Mouse (Mus musculus) embryonic facial prominence, embryonic 13.5 days (tissue): ENCODE data around the gene Chchd6. TPM values are rescaled to one million over a fixed set of nuclear protein-coding genes. Genes with fewer than 3 reads are reported as not detected.

ENCODE experiments used
- ATAC-seq: fragments of 200-750 bp; cut with Nextera tagmentation; 2 replicates; pipeline ENCODE4 v1.8.0; 2017; ENCODE audit warnings: low read depth; ENCODE audit not compliant: insufficient number of reproducible peaks, insufficient read depth, low FRiP score, low TSS enrichment
- H3K27ac ChIP-seq: fragments of 300-500 bp; sonication (generic); 2 replicates; pipeline ENCODE4 v1.5.1; 2015; ENCODE audit warnings: moderate library complexity, mild to moderate bottlenecking, inconsistent platforms
- H3K27me3 ChIP-seq: fragments of 300-500 bp; sonication (generic); 2 replicates; pipeline ENCODE4 v1.6.1; 2015; ENCODE audit warnings: mild to moderate bottlenecking, inconsistent platforms
- H3K36me3 ChIP-seq: fragments of 300-500 bp; sonication (generic); 2 replicates; pipeline ENCODE4 v1.6.1; 2015; ENCODE audit warnings: mild to moderate bottlenecking, inconsistent platforms
- H3K4me1 ChIP-seq: fragments of 300-500 bp; sonication (generic); 2 replicates; pipeline ENCODE4 v1.6.1; 2015; ENCODE audit warnings: inconsistent platforms
- H3K4me2 ChIP-seq: fragments of 300-500 bp; sonication (generic); 2 replicates; pipeline ENCODE4 v1.6.1; 2015; ENCODE audit warnings: moderate library complexity, mild to moderate bottlenecking, inconsistent platforms
- H3K4me3 ChIP-seq: fragments of 300-500 bp; sonication (generic); 2 replicates; pipeline ENCODE4 v1.5.1; 2015; ENCODE audit warnings: mild to moderate bottlenecking, inconsistent platforms
- H3K9ac ChIP-seq: fragments of 300-500 bp; sonication (generic); 2 replicates; pipeline ENCODE4 v1.6.1; 2015; ENCODE audit warnings: mild to moderate bottlenecking, inconsistent platforms
- H3K9me3 ChIP-seq: fragments of 300-500 bp; sonication (generic); 2 replicates; pipeline ENCODE4 v1.6.1; 2016; ENCODE audit warnings: inconsistent platforms
- WGBS: fragments of 180-500 bp; shearing (Covaris S2); methylation state at CpG from one replicate; pipeline ENCODE4 v1.1.7; 2015; ENCODE audit warnings: mixed read lengths; 5-methylcytosine and 5-hydroxymethylcytosine counted together
- polyA plus RNA-seq: library from polyadenylated mRNA; unstranded; fragments of >200 nt; fragmentation: Nextera tagmentation; extraction: Ambion mirVana; gene quantifications from 2 replicates; pipeline ENCODE4 v1.2.1, GENCODE M21; 2015

The Chchd6 gene
- polyA plus RNA-seq, 1 experiment from 2014 or later: 67.2 TPM

GRCm38 (mm10) chr6:89415091-89415490, 180.4 kb downstream of the Chchd6 start:
- Histone ChIP-seq H3K9me3 (no peaks in the 10 kb centered on the region), H3K9ac (no peak overlapping the region), H3K36me3 (no peaks in the 10 kb centered on the region), H3K4me1 (no peaks in the 10 kb centered on the region), H3K27ac (no peak overlapping the region), H3K4me3 (no peak overlapping the region), H3K4me2 (no peak overlapping the region), H3K27me3 (no peaks in the 10 kb centered on the region)
- no peak for ATAC-seq
- WGBS: 80% methylated on average over 2 of the region's 2 CpGs

GRCm38 (mm10) chr6:89414126-89414525, 181.3 kb downstream of the Chchd6 start:
- Histone ChIP-seq H3K9ac (no peak overlapping the region), H3K4me3 (no peak overlapping the region), H3K4me1 (no peaks in the 10 kb centered on the region), H3K27me3 (no peaks in the 10 kb centered on the region), H3K4me2 (no peak overlapping the region), H3K9me3 (no peaks in the 10 kb centered on the region), H3K36me3 (no peaks in the 10 kb centered on the region), H3K27ac (no peak overlapping the region)
- no peak for ATAC-seq
- 79% methylated on average over 4 of the region's 4 CpGs for WGBS

- ATAC-seq: no peak
- Histone ChIP-seq H3K27me3 (no peaks in the 10 kb centered on the region), H3K9me3 (no peaks in the 10 kb centered on the region), H3K4me2 (no peak overlapping the region), H3K4me3 (no peak overlapping the region), H3K27ac (no peak overlapping the region), H3K36me3 (no peaks in the 10 kb centered on the region), H3K4me1 (no peaks in the 10 kb centered on the region), H3K9ac (no peak overlapping the region)
Measured at GRCm38 (mm10) chr6:89413481-89413884, 182.0 kb downstream of the Chchd6 start.

- H3K27ac ChIP-seq: no peak overlapping the region
- WGBS: 68% methylated on average over 1 of the region's 1 CpGs
- no peaks in the 10 kb centered on the region for H3K27me3 ChIP-seq
- H3K4me3 ChIP-seq: no peak overlapping the region
- ATAC-seq: no peak
- H3K9me3 ChIP-seq: no peaks in the 10 kb centered on the region
- H3K4me1 ChIP-seq: no peaks in the 10 kb centered on the region
- no peak overlapping the region for H3K9ac ChIP-seq
- no peaks in the 10 kb centered on the region for H3K36me3 ChIP-seq
- H3K4me2 ChIP-seq: no peak overlapping the region
Measured at GRCm38 (mm10) chr6:89412562-89412961, 182.9 kb downstream of the Chchd6 start.

GRCm38 (mm10) chr6:89409041-89409440, 186.4 kb downstream of the Chchd6 start:
- Histone ChIP-seq H3K9me3 (no peaks in the 10 kb centered on the region), H3K4me1 (no peaks in the 10 kb centered on the region), H3K4me3 (no peak overlapping the region), H3K27me3 (no peaks in the 10 kb centered on the region), H3K27ac (no peak overlapping the region), H3K4me2 (no peak overlapping the region), H3K9ac (no peak overlapping the region), H3K36me3 (no peaks in the 10 kb centered on the region)
- no peak for ATAC-seq
- WGBS: 92% methylated on average over 1 of the region's 1 CpGs

- no peak overlapping the region for H3K9ac ChIP-seq
- no peaks in the 10 kb centered on the region for H3K27me3 ChIP-seq
- no peak overlapping the region for H3K27ac ChIP-seq
- H3K9me3 ChIP-seq: no peaks in the 10 kb centered on the region
- H3K4me3 ChIP-seq: no peak overlapping the region
- H3K4me2 ChIP-seq: no peak overlapping the region
- H3K36me3 ChIP-seq: no peaks in the 10 kb centered on the region
- 79% methylated on average over 5 of the region's 5 CpGs for WGBS
- no peak for ATAC-seq
- H3K4me1 ChIP-seq: no peaks in the 10 kb centered on the region
Measured at GRCm38 (mm10) chr6:89408259-89408658, 187.2 kb downstream of the Chchd6 start.

- ATAC-seq: no peak
- no peak overlapping the region for H3K4me2 ChIP-seq
- 81% methylated on average over 3 of the region's 3 CpGs for WGBS
- no peak overlapping the region for H3K4me3 ChIP-seq
- H3K9ac ChIP-seq: no peak overlapping the region
- H3K27ac ChIP-seq: no peak overlapping the region
- no peaks in the 10 kb centered on the region for H3K9me3 ChIP-seq
- no peaks in the 10 kb centered on the region for H3K27me3 ChIP-seq
- no peaks in the 10 kb centered on the region for H3K4me1 ChIP-seq
- H3K36me3 ChIP-seq: no peaks in the 10 kb centered on the region
Measured at GRCm38 (mm10) chr6:89407247-89407889, 188.1 kb downstream of the Chchd6 start.

GRCm38 (mm10) chr6:89404964-89405363, 190.5 kb downstream of the Chchd6 start:
- no peak for ATAC-seq
- no peak overlapping the region for H3K4me3 ChIP-seq
- H3K4me2 ChIP-seq: no peak overlapping the region
- no peaks in the 10 kb centered on the region for H3K36me3 ChIP-seq
- H3K9ac ChIP-seq: no peak overlapping the region
- 86% methylated on average over 2 of the region's 2 CpGs for WGBS
- no peaks in the 10 kb centered on the region for H3K9me3 ChIP-seq
- H3K27ac ChIP-seq: no peak overlapping the region
- no peaks in the 10 kb centered on the region for H3K4me1 ChIP-seq
- H3K27me3 ChIP-seq: no peaks in the 10 kb centered on the region

- H3K9ac ChIP-seq: no peak overlapping the region
- no peaks in the 10 kb centered on the region for H3K36me3 ChIP-seq
- no peaks in the 10 kb centered on the region for H3K4me1 ChIP-seq
- H3K27ac ChIP-seq: no peak overlapping the region
- H3K27me3 ChIP-seq: no peaks in the 10 kb centered on the region
- no peak for ATAC-seq
- no peak overlapping the region for H3K4me2 ChIP-seq
- no peak overlapping the region for H3K4me3 ChIP-seq
- no peaks in the 10 kb centered on the region for H3K9me3 ChIP-seq
- 83% methylated on average over 2 of the region's 2 CpGs for WGBS
Measured at GRCm38 (mm10) chr6:89403257-89404225, 191.9 kb downstream of the Chchd6 start.

GRCm38 (mm10) chr6:89402406-89402805, 193.0 kb downstream of the Chchd6 start:
- Histone ChIP-seq H3K36me3 (no peaks in the 10 kb centered on the region), H3K4me3 (no peak overlapping the region), H3K9me3 (no peaks in the 10 kb centered on the region), H3K4me1 (no peaks in the 10 kb centered on the region), H3K27me3 (no peaks in the 10 kb centered on the region), H3K9ac (no peak overlapping the region), H3K4me2 (no peak overlapping the region), H3K27ac (no peak overlapping the region)
- 67% methylated on average over 2 of the region's 2 CpGs for WGBS
- ATAC-seq: no peak

GRCm38 (mm10) chr6:89399564-89399963, 195.9 kb downstream of the Chchd6 start:
- WGBS: 85% methylated on average over 1 of the region's 1 CpGs
- ATAC-seq: no peak
- no peak overlapping the region for H3K9ac ChIP-seq
- no peak overlapping the region for H3K4me2 ChIP-seq
- H3K27ac ChIP-seq: no peak overlapping the region
- H3K4me1 ChIP-seq: no peaks in the 10 kb centered on the region
- H3K4me3 ChIP-seq: no peak overlapping the region
- no peaks in the 10 kb centered on the region for H3K36me3 ChIP-seq
- no peaks in the 10 kb centered on the region for H3K27me3 ChIP-seq
- no peaks in the 10 kb centered on the region for H3K9me3 ChIP-seq

GRCm38 (mm10) chr6:89397919-89398318, 197.5 kb downstream of the Chchd6 start:
- H3K4me3 ChIP-seq: no peak overlapping the region
- H3K27ac ChIP-seq: no peak overlapping the region
- no peak for ATAC-seq
- no peak overlapping the region for H3K9ac ChIP-seq
- WGBS: 90% methylated on average over 4 of the region's 4 CpGs
- no peaks in the 10 kb centered on the region for H3K36me3 ChIP-seq
- no peaks in the 10 kb centered on the region for H3K9me3 ChIP-seq
- no peak overlapping the region for H3K4me2 ChIP-seq
- H3K27me3 ChIP-seq: no peaks in the 10 kb centered on the region
- no peaks in the 10 kb centered on the region for H3K4me1 ChIP-seq
